Mouse (Mus musculus): ENCODE results near the gene Mylk. TPM values are rescaled to one million over a fixed set of nuclear protein-coding genes. Genes with fewer than 3 reads are reported as not detected.
A peak's percentile ranks its signal among the peaks of the same experiment; 100 is the strongest.

Mylk gene
- polyA plus RNA-seq, 1 experiment from 2014 or later: 144 TPM

DNA sequence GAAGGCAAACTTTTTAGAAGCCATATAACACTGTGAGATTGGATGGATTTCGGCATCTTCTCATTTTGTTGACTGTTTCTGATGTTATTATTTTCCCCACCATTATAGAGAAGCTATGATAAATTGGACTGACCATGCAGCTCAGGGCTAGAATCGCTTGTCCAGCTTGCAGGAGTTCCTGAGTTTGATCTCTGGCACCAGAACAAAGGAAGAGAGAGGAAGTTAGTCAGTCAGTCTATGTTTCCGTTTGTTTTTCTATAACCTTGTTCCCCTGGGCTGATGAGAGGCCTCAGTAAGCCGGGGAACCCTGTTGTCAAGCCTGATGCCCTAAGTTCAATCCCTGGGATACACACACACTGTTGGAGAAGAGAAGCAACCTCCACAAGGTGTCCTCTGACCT lies 135.8 kb downstream of the Mylk start:
- peak overlapping the region; percentile 70 for H3K27ac ChIP-seq (ENCODE audit: low read length)
- H3K4me1 ChIP-seq (replicated peaks; ENCODE audit: control insufficient read depth, insufficient read depth, low read length): peaks cover 13% of the 10 kb centered on the region
- no peak overlapping the region for H3K4me2 ChIP-seq (ENCODE audit: low read depth, low read length)
- H3K27me3 ChIP-seq (ENCODE audit: control insufficient read depth, insufficient read depth, low read depth, low read length): no peaks in the 10 kb centered on the region
- peaks cover 3% of the 10 kb centered on the region; the same call in 1 of the 2 replicates for H3K9me3 ChIP-seq (ENCODE audit: control insufficient read depth, low read length)
- H3K36me3 ChIP-seq (ENCODE audit: control insufficient read depth, insufficient read depth, low read length): peaks cover 6% of the 10 kb centered on the region; the same call in 1 of the 2 replicates
- no peak overlapping the region for H3K4me3 ChIP-seq (ENCODE audit: low read length)
- ATAC-seq (ENCODE audit: low read depth): peak; percentile 53; the same call in 1 of the 2 replicates
- no peak overlapping the region for H3K9ac ChIP-seq (ENCODE audit: low read length)
- WGBS: 27% methylated on average over 4 of the region's 4 CpGs

DNA sequence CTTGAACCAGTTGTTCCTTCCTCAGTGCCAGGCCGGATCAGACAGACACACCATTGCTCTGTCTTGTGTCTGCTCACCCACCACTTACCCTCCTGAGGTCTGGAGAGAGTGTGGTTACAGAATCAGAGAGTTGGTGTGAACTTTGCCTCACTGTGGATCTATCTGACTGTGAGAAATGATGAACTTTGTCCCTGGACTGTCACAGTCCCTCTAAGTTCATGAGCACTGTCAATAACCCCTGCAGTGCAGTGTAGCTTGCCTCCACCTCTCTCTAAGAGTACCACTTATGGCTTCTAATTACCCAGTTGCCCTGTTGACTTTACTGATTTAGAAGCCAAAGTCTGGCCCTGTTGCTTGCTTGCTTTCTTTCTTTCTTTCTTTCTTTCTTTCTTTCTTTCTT lies 142.0 kb downstream of the Mylk start:
- no peak overlapping the region for H3K9ac ChIP-seq (ENCODE audit: low read length)
- 74% methylated on average over 1 of the region's 1 CpGs for WGBS
- H3K9me3 ChIP-seq (ENCODE audit: control insufficient read depth, low read length): peaks cover 3% of the 10 kb centered on the region; the same call in 1 of the 2 replicates

DNA sequence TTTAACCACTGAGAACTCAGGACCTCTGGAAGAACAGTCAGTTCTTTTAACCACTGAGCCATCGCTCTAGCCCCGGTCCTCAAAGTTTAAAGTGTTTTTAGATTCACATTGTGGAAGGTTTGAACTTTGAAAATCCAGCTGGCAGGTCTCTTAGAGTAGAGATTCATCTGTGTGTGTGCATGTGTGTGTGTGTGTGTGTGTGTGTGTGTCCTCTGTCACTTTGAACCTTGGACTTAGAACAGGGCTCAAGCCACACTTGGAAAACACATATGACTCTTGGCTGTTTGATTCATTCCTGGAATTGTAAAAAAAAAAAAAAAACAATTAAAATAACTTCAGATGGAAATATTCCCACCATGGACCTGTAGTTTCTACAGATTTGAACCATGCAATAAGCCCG lies 149.0 kb downstream of the Mylk start:
- ATAC-seq (ENCODE audit: low read depth): no peak
- no peak overlapping the region for H3K27ac ChIP-seq (ENCODE audit: low read length)
- H3K36me3 ChIP-seq (ENCODE audit: control insufficient read depth, insufficient read depth, low read length): no peaks in the 10 kb centered on the region
- H3K9ac ChIP-seq (ENCODE audit: low read length): no peak overlapping the region
- peaks cover 4% of the 10 kb centered on the region for H3K4me1 ChIP-seq (replicated peaks; ENCODE audit: control insufficient read depth, insufficient read depth, low read length)
- no peaks in the 10 kb centered on the region for H3K27me3 ChIP-seq (ENCODE audit: control insufficient read depth, insufficient read depth, low read depth, low read length)
- H3K4me2 ChIP-seq (ENCODE audit: low read depth, low read length): no peak overlapping the region
- H3K4me3 ChIP-seq (ENCODE audit: low read length): no peak overlapping the region
- no peaks in the 10 kb centered on the region for H3K9me3 ChIP-seq (ENCODE audit: control insufficient read depth, low read length)
- 79% methylated on average over 3 of the region's 3 CpGs for WGBS

More for the DNA sequence above, 142.0 kb downstream of the Mylk start:
- Histone ChIP-seq H3K27ac (ENCODE audit: low read length) (no peak overlapping the region), H3K36me3 (ENCODE audit: control insufficient read depth, insufficient read depth, low read length) (peaks cover 3% of the 10 kb centered on the region; the same call in 1 of the 2 replicates), H3K4me1 (replicated peaks; ENCODE audit: control insufficient read depth, insufficient read depth, low read length) (no peaks in the 10 kb centered on the region), H3K4me2 (ENCODE audit: low read depth, low read length) (no peak overlapping the region), H3K27me3 (ENCODE audit: control insufficient read depth, insufficient read depth, low read depth, low read length) (no peaks in the 10 kb centered on the region), H3K4me3 (ENCODE audit: low read length) (no peak overlapping the region)
- ATAC-seq (ENCODE audit: low read depth): no peak

DNA sequence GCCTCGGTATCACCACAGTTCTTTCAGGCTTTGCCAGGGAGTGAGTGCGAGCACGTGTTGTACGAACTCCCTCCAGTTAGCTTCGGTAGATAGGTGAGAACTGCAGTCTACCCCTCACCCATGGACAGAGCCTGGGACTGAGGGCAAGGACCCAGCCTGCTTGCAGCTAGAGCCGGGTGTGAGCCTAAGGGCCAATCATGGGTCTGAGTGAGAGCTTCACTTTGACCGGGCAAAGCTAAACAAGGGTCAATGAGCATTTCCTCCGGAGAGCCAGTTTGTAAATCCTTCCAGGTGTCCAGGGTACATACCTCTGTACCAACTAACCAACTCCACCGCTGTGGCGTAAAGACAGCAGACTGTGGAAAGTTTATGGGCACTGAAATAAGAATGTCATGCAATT lies 150.9 kb downstream of the Mylk start:
- H3K9ac ChIP-seq (ENCODE audit: low read length): no peak overlapping the region
- no peak for ATAC-seq (ENCODE audit: low read depth)
- no peak overlapping the region for H3K4me2 ChIP-seq (ENCODE audit: low read depth, low read length)
- WGBS: 83% methylated on average over 10 of the region's 10 CpGs
- H3K4me1 ChIP-seq (replicated peaks; ENCODE audit: control insufficient read depth, insufficient read depth, low read length): peaks cover 22% of the 10 kb centered on the region
- H3K36me3 ChIP-seq (ENCODE audit: control insufficient read depth, insufficient read depth, low read length): no peaks in the 10 kb centered on the region
- H3K9me3 ChIP-seq (ENCODE audit: control insufficient read depth, low read length): no peaks in the 10 kb centered on the region
- no peak overlapping the region for H3K4me3 ChIP-seq (ENCODE audit: low read length)
- H3K27me3 ChIP-seq (ENCODE audit: control insufficient read depth, insufficient read depth, low read depth, low read length): no peaks in the 10 kb centered on the region
- no peak overlapping the region for H3K27ac ChIP-seq (ENCODE audit: low read length)

DNA sequence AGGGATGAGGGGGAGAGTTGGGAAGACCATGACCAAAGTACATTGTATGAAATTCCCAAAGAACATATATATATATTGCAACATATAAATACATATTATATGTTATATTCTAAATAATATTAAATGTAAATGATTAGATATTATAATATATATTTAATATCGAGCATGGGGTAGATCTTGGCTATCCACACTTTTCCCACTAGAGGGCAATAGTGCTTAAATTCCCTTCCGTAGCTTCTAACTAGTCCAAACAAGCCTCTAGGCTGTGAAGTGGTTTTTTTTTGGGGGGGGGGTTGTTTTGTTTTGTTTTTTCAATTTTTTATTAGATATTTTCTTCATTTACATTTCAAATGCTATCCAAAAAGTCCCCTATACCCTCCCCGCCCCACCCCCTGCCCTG lies 152.0 kb downstream of the Mylk start:
- no peak for ATAC-seq (ENCODE audit: low read depth)
- 48% methylated on average over 3 of the region's 3 CpGs for WGBS
- H3K9me3 ChIP-seq (ENCODE audit: control insufficient read depth, low read length): no peaks in the 10 kb centered on the region

DNA sequence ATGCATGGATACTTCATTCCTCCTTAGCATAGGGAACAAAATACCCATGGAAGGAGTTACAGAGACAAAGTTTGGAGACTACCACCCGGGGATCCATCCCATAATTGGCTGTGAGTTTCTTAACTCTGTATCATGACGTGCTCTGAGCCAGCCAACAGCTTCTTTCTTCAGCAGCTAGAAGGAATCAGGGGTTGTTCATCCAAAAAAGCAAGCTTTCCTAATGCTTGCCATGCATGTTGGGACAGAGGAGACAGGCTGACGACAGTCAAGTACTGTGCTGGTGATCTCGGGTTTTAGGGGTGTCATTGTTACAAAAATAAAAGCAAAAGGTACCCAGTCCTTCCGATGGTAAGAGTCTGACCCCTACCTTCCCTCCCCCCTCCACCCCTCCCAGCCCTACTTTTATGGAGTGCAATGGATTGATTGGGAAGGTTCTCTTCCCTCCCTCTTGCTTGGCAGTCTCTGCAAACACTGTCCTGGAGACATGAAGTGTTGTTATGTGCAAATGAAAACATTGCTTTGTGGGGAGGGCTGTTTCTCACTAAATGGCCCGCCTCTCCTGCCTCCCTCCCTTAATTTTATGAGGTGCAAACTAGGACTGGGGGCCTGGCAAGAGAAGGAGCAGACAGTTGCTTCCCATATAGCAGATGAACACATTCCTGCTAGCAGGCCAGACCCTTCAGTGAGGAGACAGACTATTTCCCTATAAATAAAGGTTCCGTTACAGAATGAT lies 153.2 kb downstream of the Mylk start:
- peaks cover 26% of the 10 kb centered on the region for H3K4me1 ChIP-seq (replicated peaks; ENCODE audit: control insufficient read depth, insufficient read depth, low read length)

More for the DNA sequence above, 152.0 kb downstream of the Mylk start:
- Histone ChIP-seq H3K9ac (ENCODE audit: low read length) (no peak overlapping the region), H3K4me1 (replicated peaks; ENCODE audit: control insufficient read depth, insufficient read depth, low read length) (peaks cover 22% of the 10 kb centered on the region), H3K4me3 (ENCODE audit: low read length) (no peak overlapping the region), H3K27ac (ENCODE audit: low read length) (no peak overlapping the region), H3K4me2 (ENCODE audit: low read depth, low read length) (no peak overlapping the region), H3K36me3 (ENCODE audit: control insufficient read depth, insufficient read depth, low read length) (no peaks in the 10 kb centered on the region), H3K27me3 (ENCODE audit: control insufficient read depth, insufficient read depth, low read depth, low read length) (no peaks in the 10 kb centered on the region)

DNA sequence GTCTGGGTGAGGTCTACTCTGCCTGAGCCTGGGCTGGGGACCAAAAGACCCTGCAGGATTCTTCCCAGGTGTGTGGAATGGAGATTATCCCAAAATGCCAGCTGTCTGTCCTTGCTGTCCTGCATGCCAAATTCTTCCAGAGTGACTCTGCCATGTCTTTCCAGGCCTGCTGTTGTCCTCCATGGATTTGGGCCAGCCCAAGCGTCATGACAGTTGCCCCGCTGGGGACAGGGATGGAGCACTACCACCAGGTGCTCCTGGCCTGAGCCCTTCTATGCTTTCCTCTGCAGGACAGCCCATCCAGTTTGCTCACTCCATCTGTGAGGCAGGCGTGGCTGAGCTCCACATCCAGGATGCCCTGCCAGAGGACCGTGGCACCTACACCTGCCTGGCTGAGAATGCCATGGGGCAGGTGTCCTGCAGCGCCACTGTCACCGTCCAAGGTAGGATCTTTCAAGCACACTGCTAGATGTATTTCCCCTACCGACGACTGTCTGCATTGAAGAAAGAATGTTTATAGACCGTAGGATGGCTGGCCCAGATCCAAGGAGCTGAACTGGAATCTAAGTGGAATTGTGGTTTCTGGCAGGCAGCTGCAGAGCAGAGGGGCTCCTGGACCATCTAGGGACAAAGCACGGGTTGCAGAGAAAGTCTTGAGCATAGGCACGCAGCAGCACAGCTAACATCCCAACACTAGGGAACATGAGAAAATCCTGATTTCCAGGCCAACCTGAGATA lies 154.2 kb downstream of the Mylk start:
- H3K27me3 ChIP-seq (ENCODE audit: control insufficient read depth, insufficient read depth, low read depth, low read length): no peaks in the 10 kb centered on the region
- ATAC-seq (ENCODE audit: low read depth): peak; percentile 29
- H3K4me1 ChIP-seq (replicated peaks; ENCODE audit: control insufficient read depth, insufficient read depth, low read length): peaks cover 27% of the 10 kb centered on the region
- H3K36me3 ChIP-seq (ENCODE audit: control insufficient read depth, insufficient read depth, low read length): no peaks in the 10 kb centered on the region
- H3K27ac ChIP-seq (ENCODE audit: low read length): peak overlapping the region; percentile 92
- H3K4me3 ChIP-seq (ENCODE audit: low read length): no peak overlapping the region
- no peaks in the 10 kb centered on the region for H3K9me3 ChIP-seq (ENCODE audit: control insufficient read depth, low read length)
- H3K4me2 ChIP-seq (ENCODE audit: low read depth, low read length): no peak overlapping the region
- WGBS: 27% methylated on average over 11 of the region's 11 CpGs
- peak overlapping the region; percentile 44 for H3K9ac ChIP-seq (ENCODE audit: low read length)

More for the DNA sequence above, 153.2 kb downstream of the Mylk start:
- ATAC-seq (ENCODE audit: low read depth): peak; percentile 84
- Histone ChIP-seq H3K4me2 (ENCODE audit: low read depth, low read length) (no peak overlapping the region), H3K9me3 (ENCODE audit: control insufficient read depth, low read length) (no peaks in the 10 kb centered on the region), H3K4me3 (ENCODE audit: low read length) (no peak overlapping the region), H3K27me3 (ENCODE audit: control insufficient read depth, insufficient read depth, low read depth, low read length) (no peaks in the 10 kb centered on the region), H3K9ac (ENCODE audit: low read length) (no peak overlapping the region), H3K27ac (ENCODE audit: low read length) (peak overlapping the region; percentile 92), H3K36me3 (ENCODE audit: control insufficient read depth, insufficient read depth, low read length) (no peaks in the 10 kb centered on the region)
- WGBS: 44% methylated on average over 7 of the region's 7 CpGs

DNA sequence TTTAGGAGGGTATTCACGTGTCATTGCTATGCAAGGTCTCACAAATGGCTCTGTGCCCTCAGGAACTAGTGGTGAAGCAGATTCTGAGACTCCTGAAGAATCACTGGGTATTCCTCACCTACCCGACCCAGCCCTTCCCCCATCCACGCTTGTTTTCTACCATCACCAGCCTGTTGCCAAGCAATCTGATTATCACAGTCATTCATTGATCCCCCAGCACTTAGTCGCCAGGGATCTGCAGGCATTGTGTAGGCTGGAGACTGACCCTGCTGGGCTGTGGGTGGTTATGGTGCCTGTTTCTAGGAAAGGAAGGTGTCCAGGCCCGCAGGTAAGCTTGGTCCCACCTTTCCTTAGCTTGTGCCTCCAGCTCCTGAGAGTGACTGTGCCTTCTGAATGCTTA lies 155.0 kb downstream of the Mylk start:
- Histone ChIP-seq H3K9me3 (ENCODE audit: control insufficient read depth, low read length) (no peaks in the 10 kb centered on the region), H3K36me3 (ENCODE audit: control insufficient read depth, insufficient read depth, low read length) (no peaks in the 10 kb centered on the region), H3K27ac (ENCODE audit: low read length) (peak overlapping the region; percentile 92), H3K4me2 (ENCODE audit: low read depth, low read length) (no peak overlapping the region), H3K27me3 (ENCODE audit: control insufficient read depth, insufficient read depth, low read depth, low read length) (no peaks in the 10 kb centered on the region), H3K9ac (ENCODE audit: low read length) (no peak overlapping the region), H3K4me1 (replicated peaks; ENCODE audit: control insufficient read depth, insufficient read depth, low read length) (peaks cover 34% of the 10 kb centered on the region), H3K4me3 (ENCODE audit: low read length) (no peak overlapping the region)
- no peak for ATAC-seq (ENCODE audit: low read depth)
- 32% methylated on average over 5 of the region's 5 CpGs for WGBS

DNA sequence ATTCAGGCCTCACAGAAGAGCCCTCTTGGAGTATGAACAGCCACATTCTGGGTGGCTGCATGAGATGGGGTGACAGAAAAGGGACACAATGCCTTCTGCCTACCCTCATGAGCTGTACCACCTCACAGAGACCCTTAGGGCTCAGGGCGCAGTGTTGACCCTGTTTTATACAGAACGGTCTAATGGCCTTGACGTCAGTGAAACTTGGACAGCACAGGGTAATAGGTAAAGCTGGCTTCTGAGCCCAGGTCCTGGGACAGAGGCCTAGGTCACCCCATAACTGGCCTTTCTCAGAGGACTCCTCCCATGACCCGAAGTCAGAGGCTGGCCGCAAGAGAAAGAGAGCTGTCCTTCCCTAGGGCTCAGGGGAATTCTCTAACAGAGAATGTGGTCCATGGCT lies 155.5 kb downstream of the Mylk start:
- Histone ChIP-seq H3K4me2 (ENCODE audit: low read depth, low read length) (no peak overlapping the region), H3K27me3 (ENCODE audit: control insufficient read depth, insufficient read depth, low read depth, low read length) (no peaks in the 10 kb centered on the region), H3K9ac (ENCODE audit: low read length) (no peak overlapping the region; the same call in 1 of the 2 replicates), H3K4me3 (ENCODE audit: low read length) (no peak overlapping the region), H3K4me1 (replicated peaks; ENCODE audit: control insufficient read depth, insufficient read depth, low read length) (peaks cover 34% of the 10 kb centered on the region), H3K9me3 (ENCODE audit: control insufficient read depth, low read length) (no peaks in the 10 kb centered on the region), H3K27ac (ENCODE audit: low read length) (peak overlapping the region; percentile 92), H3K36me3 (ENCODE audit: control insufficient read depth, insufficient read depth, low read length) (no peaks in the 10 kb centered on the region)
- no peak for ATAC-seq (ENCODE audit: low read depth)
- 69% methylated on average over 5 of the region's 5 CpGs for WGBS

Data from lung, embryonic 16.5 days (tissue).